Mouse (Mus musculus) forebrain, embryonic 11.5 days (tissue): ENCODE results near the gene P2ry12. TPM values are rescaled to one million over a fixed set of nuclear protein-coding genes. Genes with fewer than 3 reads are reported as not detected.

Source experiments
- ATAC-seq: fragments of 200-750 bp; cut with Nextera tagmentation; replicated peaks from 2 replicates; pipeline ENCODE4 v1.8.0; 2017; ENCODE audit warnings: moderate TSS enrichment; ENCODE audit not compliant: low FRiP score
- DNase-seq: peaks from one replicate; pipeline ENCODE4 v3.0.0-alpha.2; 2017; ENCODE audit warnings: low spot score
- H3K27ac ChIP-seq: fragments of 300-500 bp; sonication (generic); 2 replicates; pipeline ENCODE4 v1.5.1; 2014; ENCODE audit warnings: low read depth, low read length
- H3K27me3 ChIP-seq: fragments of 300-500 bp; sonication (generic); 2 replicates; pipeline ENCODE4 v1.6.1; 2014; ENCODE audit warnings: mild to moderate bottlenecking, low read length, mixed read lengths; ENCODE audit not compliant: control insufficient read depth, insufficient read depth
- H3K36me3 ChIP-seq: fragments of 300-500 bp; sonication (generic); 2 replicates; pipeline ENCODE4 v1.6.1; 2014; ENCODE audit warnings: mild to moderate bottlenecking, low read length, moderate library complexity, mixed read lengths; ENCODE audit not compliant: control insufficient read depth, insufficient read depth
- H3K4me1 ChIP-seq: fragments of 300-500 bp; sonication (generic); replicated peaks from 2 replicates; pipeline ENCODE4 v1.6.1; 2014; ENCODE audit warnings: low read length, mixed read lengths; ENCODE audit not compliant: control insufficient read depth, insufficient read depth
- H3K4me2 ChIP-seq: fragments of 300-500 bp; sonication (generic); 2 replicates; pipeline ENCODE4 v1.6.1; 2014; ENCODE audit warnings: low read depth, mild to moderate bottlenecking, low read length, moderate library complexity, mixed read lengths; ENCODE audit not compliant: severe bottlenecking
- H3K4me3 ChIP-seq: fragments of 300-500 bp; sonication (generic); 2 replicates; pipeline ENCODE4 v1.5.1; 2014; ENCODE audit warnings: low read depth, low read length
- H3K9ac ChIP-seq: fragments of 300-500 bp; sonication (generic); 2 replicates; pipeline ENCODE4 v1.6.1; 2014; ENCODE audit warnings: low read length
- H3K9me3 ChIP-seq: fragments of 300-500 bp; sonication (generic); 2 replicates; pipeline ENCODE4 v1.6.1; 2016; ENCODE audit warnings: low read length, mixed read lengths; ENCODE audit not compliant: control insufficient read depth
- WGBS: fragments of 180-500 bp; shearing (Covaris S2); extraction: QIAGEN DNeasy Blood & Tissue Kit; methylation state at CpG from one replicate; pipeline ENCODE4 v1.1.7; 2014; 5-methylcytosine and 5-hydroxymethylcytosine counted together
- polyA plus RNA-seq: library from polyadenylated mRNA; unstranded; fragments of >200 nt; fragmentation: Nextera tagmentation; extraction: Ambion mirVana; gene quantifications from 2 replicates; pipeline ENCODE4 v1.2.1, GENCODE M21; 2014

Gene P2ry12
- polyA plus RNA-seq, 1 experiment from 2014 or later: 2.0 TPM

- 94% methylated on average over 4 of the region's 4 CpGs for WGBS
- no peaks in the 10 kb centered on the region for H3K4me1 ChIP-seq
- no peaks in the 10 kb centered on the region for H3K27me3 ChIP-seq
- H3K27ac ChIP-seq: no peak overlapping the region
- no peak for ATAC-seq
- no peak for DNase-seq
- H3K4me3 ChIP-seq: no peak overlapping the region
- no peaks in the 10 kb centered on the region for H3K9me3 ChIP-seq
- H3K9ac ChIP-seq: no peak overlapping the region
- no peaks in the 10 kb centered on the region for H3K36me3 ChIP-seq
- no peak overlapping the region for H3K4me2 ChIP-seq
Measured at GRCm38 (mm10) chr3:59185662-59186061, 77.0 kb downstream of the P2ry12 start.

GRCm38 (mm10) chr3:59182129-59182528, 80.5 kb downstream of the P2ry12 start:
- peak; percentile 49; the same call in 1 of the 2 replicates for ATAC-seq
- DNase-seq: no peak
- no peaks in the 10 kb centered on the region for H3K36me3 ChIP-seq

GRCm38 (mm10) chr3:59181134-59181533, 81.5 kb downstream of the P2ry12 start:
- H3K4me3 ChIP-seq: no peak overlapping the region
- no peaks in the 10 kb centered on the region for H3K9me3 ChIP-seq
- DNase-seq: no peak
- no peak overlapping the region for H3K4me2 ChIP-seq
- WGBS: 69% methylated on average over 5 of the region's 5 CpGs
- H3K27me3 ChIP-seq: no peaks in the 10 kb centered on the region
- no peaks in the 10 kb centered on the region for H3K36me3 ChIP-seq
- H3K9ac ChIP-seq: no peak overlapping the region
- no peak for ATAC-seq
- no peak overlapping the region for H3K27ac ChIP-seq
- H3K4me1 ChIP-seq: no peaks in the 10 kb centered on the region

More at GRCm38 (mm10) chr3:59182129-59182528, 80.5 kb downstream of the P2ry12 start:
- no peaks in the 10 kb centered on the region for H3K4me1 ChIP-seq
- no peaks in the 10 kb centered on the region for H3K9me3 ChIP-seq
- no peak overlapping the region for H3K9ac ChIP-seq
- no peaks in the 10 kb centered on the region for H3K27me3 ChIP-seq
- no peak overlapping the region for H3K4me2 ChIP-seq
- H3K27ac ChIP-seq: no peak overlapping the region
- H3K4me3 ChIP-seq: no peak overlapping the region

GRCm38 (mm10) chr3:59176871-59177270, 85.8 kb downstream of the P2ry12 start:
- no peaks in the 10 kb centered on the region for H3K27me3 ChIP-seq
- WGBS: 68% methylated on average over 5 of the region's 5 CpGs
- no peak overlapping the region for H3K9ac ChIP-seq
- no peak overlapping the region for H3K4me2 ChIP-seq
- ATAC-seq (no peak), DNase-seq (no peak)
- H3K9me3 ChIP-seq: no peaks in the 10 kb centered on the region
- no peaks in the 10 kb centered on the region for H3K4me1 ChIP-seq
- no peak overlapping the region for H3K27ac ChIP-seq
- no peak overlapping the region for H3K4me3 ChIP-seq
- H3K36me3 ChIP-seq: no peaks in the 10 kb centered on the region

GRCm38 (mm10) chr3:59175234-59175633, 87.4 kb downstream of the P2ry12 start:
- H3K27me3 ChIP-seq: no peaks in the 10 kb centered on the region
- no peaks in the 10 kb centered on the region for H3K4me1 ChIP-seq
- DNase-seq (no peak), ATAC-seq (no peak)
- no peaks in the 10 kb centered on the region for H3K9me3 ChIP-seq
- no peak overlapping the region for H3K9ac ChIP-seq
- no peak overlapping the region for H3K4me3 ChIP-seq
- WGBS: 47% methylated on average over 5 of the region's 5 CpGs
- no peaks in the 10 kb centered on the region for H3K36me3 ChIP-seq
- H3K4me2 ChIP-seq: no peak overlapping the region
- H3K27ac ChIP-seq: no peak overlapping the region

- no peak overlapping the region for H3K9ac ChIP-seq
- WGBS: 84% methylated on average over 6 of the region's 6 CpGs
- no peak overlapping the region for H3K4me2 ChIP-seq
- ATAC-seq (no peak), DNase-seq (no peak)
- H3K27me3 ChIP-seq: no peaks in the 10 kb centered on the region
- no peak overlapping the region for H3K4me3 ChIP-seq
- H3K27ac ChIP-seq: no peak overlapping the region
- no peaks in the 10 kb centered on the region for H3K4me1 ChIP-seq
- H3K9me3 ChIP-seq: no peaks in the 10 kb centered on the region
- no peaks in the 10 kb centered on the region for H3K36me3 ChIP-seq
Measured at GRCm38 (mm10) chr3:59174426-59175154, 88.1 kb downstream of the P2ry12 start.

GRCm38 (mm10) chr3:59169921-59170627, 92.6 kb downstream of the P2ry12 start:
- Histone ChIP-seq H3K4me1 (no peaks in the 10 kb centered on the region), H3K9me3 (no peaks in the 10 kb centered on the region), H3K9ac (no peak overlapping the region), H3K4me2 (no peak overlapping the region), H3K27ac (no peak overlapping the region), H3K36me3 (no peaks in the 10 kb centered on the region), H3K4me3 (no peak overlapping the region), H3K27me3 (no peaks in the 10 kb centered on the region)
- 60% methylated on average over 2 of the region's 2 CpGs for whole genome bisulfite sequencing
- no peak for DNase-seq
- no peak for ATAC-seq

GRCm38 (mm10) chr3:59169215-59169614, 93.5 kb downstream of the P2ry12 start:
- Histone ChIP-seq H3K9me3 (no peaks in the 10 kb centered on the region), H3K4me1 (no peaks in the 10 kb centered on the region), H3K27me3 (no peaks in the 10 kb centered on the region), H3K36me3 (no peaks in the 10 kb centered on the region), H3K4me2 (no peak overlapping the region), H3K4me3 (no peak overlapping the region), H3K27ac (no peak overlapping the region), H3K9ac (no peak overlapping the region)
- DNase-seq: no peak
- no peak for ATAC-seq
- 83% methylated on average over 4 of the region's 4 CpGs for WGBS

- DNase-seq: no peak
- Histone ChIP-seq H3K4me1 (no peaks in the 10 kb centered on the region), H3K36me3 (no peaks in the 10 kb centered on the region), H3K4me2 (no peak overlapping the region), H3K9me3 (no peaks in the 10 kb centered on the region), H3K4me3 (no peak overlapping the region), H3K27me3 (no peaks in the 10 kb centered on the region), H3K9ac (no peak overlapping the region), H3K27ac (no peak overlapping the region)
- no peak for ATAC-seq
- WGBS: 89% methylated on average over 6 of the region's 6 CpGs
Measured at GRCm38 (mm10) chr3:59168476-59168875, 94.2 kb downstream of the P2ry12 start.
